Mouse (Mus musculus) right cerebral cortex, adult 18-20 months (tissue): ENCODE results near the gene Xylt1.

Source experiments
- DNase-seq: peaks from one replicate; pipeline ENCODE4 v3.0.0; 2022; ENCODE audit warnings: mixed read lengths

Xylt1 gene

DNA sequence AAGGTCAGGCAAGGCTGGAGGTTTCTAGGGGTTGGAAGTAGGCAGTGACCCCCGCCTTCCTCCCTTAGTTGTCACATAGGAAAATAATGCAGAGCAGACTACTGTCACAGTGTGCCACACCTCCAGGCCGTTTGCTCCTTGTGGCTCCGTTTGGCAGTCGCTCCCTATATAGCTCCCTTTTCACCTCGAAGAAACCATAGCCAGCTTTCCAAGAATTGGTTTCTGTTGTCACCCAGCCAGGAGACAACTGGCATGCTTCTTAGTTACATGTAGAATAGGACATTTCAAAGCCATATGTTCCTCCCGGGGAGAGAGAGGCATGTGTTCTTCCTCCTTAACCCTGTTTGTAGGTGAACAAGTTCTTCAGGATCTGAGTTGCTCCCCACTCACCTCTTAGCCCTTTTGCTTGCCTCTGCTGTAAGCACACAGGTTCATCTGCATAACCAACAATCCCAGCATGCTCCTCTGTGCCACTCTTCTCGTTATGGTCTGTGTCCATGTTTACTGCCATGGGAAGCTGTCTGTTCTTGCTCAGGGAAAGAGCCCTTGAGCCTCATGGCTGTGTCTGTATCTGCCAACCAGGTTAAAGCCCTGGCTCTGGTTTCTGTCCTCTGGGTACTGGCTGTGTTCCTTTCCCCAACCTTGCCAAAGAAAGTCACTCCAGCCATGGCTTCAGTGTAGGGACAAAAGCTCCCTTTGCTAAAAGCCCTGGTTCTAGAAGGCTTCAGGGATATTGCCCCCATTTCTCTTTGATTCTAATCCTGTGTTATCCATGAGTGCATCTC lies 143.8 kb downstream of the Xylt1 start:
- peak; percentile 28 for DNase-seq

DNA sequence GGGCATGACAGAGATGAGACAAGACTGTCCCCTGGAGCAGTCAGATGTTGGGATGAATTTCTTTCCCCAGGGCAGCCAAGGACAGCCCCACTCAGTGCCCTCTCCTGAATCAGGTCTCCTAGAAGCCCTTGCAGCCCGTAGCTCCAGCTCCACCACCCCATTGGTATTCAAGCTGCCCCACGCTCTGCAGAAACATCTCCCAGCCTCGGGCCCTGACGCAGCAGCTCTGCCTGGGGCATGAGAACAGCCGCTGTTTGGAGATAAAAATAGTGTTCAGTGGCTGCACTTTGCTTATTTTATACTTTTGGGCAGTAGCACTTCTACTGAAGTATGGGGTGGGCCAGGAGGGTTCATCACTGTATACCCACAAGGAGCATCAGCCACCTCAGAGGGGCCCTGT lies 144.9 kb downstream of the Xylt1 start:
- DNase-seq, result peak; percentile 31

DNA sequence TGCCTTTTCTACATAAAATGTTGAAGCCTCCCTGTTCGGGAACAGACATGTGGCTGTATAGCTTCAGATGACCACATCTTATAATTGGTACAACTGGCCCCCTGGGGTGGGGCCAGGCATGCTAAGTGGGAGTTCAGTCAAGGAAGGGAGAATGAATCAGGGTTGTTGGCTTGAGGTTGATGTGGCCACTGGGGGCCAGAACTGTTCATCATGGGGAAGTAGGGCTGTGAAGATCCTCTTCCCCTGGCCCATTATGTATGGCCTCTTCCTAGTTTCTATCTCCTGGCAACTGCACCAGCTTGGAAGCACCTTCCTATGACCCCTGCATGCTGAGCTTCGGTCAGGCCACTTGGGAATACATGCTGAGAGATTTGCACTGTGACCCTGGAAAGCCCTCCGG lies 145.8 kb downstream of the Xylt1 start:
- DNase-seq, result no peak

DNA sequence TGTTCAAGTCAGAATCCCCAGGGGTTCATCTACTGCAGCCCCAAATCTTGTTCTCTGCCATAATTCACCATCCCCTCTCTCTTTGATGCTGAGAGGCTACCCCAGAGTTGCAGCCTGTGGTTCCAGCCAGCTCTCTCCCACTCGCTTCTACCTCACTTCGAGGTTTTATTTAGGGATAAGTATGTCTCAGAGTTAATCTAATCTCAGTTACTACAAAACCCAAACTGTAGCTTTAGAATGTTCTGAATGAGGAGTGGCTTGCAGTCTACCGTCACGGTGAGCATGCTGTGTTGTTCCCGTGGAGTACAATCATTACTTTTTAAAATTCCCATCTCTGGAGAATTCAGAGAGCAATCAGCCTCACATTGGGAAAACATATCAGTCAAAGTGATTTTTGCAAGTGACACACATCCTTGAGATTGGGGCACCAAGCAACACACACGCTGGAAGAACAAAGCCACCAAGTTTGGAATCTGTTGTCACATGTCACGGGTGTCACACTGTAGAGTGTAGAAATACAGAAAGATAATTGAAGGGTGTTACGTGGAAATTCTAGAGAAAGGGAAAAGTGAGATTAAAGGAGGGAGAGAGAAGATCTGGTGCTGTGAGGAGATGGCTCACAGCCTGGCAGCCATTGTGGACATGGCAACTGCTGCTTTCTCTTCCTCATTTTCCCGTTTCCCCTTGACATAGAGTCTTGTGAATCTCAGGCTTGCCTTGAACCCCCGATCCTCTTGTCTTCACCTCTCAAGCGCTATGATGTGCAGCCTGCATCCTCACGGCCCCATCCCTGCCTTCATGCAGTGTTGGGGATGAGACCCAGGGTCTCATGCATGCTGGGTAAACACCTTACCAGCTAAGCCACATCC lies 149.2 kb downstream of the Xylt1 start:
- no peak for DNase-seq

DNA sequence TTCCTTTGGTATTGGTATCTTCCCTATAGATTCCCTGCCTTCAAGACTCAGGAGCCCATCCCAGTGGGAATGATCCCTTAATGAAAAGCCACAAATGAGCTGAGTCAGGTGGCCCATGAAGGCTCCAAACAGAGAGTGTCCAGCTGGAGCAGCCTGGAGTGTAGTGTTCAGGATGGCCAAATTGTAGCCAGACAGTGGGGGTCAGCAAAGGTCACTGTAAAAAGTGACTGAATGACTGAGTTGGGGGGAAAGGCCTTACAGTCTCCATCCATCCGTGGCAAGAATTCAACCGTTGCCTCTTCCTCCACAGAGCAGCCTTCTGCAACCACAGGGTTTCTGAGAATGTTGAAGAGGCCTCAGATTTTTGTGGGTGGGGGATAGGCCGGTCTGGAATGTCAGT lies 151.9 kb downstream of the Xylt1 start:
- no peak for DNase-seq

DNA sequence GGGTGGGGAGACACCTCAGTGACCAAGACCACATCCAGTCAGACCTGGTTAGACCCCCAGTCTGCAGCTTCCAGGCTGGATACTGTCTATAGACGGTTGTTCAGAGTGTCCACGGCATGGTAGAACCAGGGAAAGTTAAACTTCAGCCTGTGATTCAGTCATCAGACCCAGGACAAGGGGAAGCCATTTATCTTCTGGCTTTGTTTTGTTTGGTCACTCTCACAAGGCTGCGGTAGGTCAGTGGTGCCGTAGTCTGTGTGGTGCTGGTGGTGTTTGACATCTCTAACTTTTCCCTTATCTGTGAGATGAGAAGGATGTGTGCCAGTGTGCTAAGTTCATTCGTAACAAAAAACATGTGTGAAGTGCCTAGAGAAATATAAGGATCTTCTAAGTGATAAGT lies 152.4 kb downstream of the Xylt1 start:
- DNase-seq, result no peak

DNA sequence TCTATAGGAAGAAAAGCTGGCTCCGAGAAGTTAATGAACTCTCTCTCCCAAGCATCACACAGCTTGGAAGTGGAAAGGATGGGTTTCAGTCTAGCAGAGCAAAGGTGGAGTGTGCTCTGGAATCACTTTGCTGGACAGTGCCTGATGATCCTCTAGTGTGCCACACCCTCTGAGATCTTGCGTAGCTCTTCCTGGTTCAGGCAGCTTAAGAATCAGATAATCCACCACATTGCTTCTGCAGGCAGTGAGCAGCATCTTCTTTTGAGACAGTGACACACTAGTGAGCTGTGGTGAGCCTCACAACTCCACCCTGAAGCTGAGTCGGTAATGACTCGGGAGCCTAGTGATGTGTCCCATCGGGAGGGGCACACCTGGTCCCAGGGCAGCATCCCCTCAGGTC lies 159.2 kb downstream of the Xylt1 start:
- no peak for DNase-seq

DNA sequence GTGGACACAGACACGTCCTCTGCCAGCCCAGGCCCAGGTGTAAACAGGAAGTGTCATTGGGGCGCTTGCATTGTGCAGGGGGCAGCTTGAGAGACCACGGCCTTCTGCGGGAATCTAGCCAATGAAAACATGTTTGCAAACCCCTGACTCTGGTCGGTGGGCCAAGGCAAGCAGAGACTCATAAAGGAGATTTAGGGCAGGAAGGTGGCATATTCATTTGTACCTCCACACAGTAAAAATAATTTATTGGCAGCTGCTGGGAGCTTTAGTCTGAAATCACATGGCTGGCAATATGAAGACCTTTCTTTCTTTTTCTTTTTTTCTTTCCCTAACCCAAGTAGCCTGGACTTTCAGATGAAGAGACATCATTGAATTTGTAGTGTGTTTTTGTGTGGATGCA lies 159.6 kb downstream of the Xylt1 start:
- DNase-seq, result no peak

DNA sequence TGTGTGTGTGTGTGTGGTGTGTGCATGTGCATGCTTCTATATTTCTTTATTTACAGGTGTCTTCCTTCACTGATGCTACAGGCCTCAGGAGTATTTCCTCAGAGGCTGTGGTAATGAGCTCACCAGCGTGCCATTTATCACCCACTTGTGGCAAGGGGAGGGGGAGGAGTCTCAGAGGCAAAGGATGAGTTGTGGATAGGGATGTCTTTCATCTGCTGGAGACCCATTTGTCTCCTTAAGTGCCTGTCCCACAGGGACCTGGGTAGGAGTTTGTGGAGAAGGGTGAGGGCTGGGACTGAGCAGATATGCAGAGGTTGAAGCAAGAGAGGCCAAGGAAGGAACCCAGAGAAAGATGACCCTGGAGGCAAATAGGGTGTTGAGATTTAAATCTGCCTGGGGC lies 160.3 kb downstream of the Xylt1 start:
- no peak for DNase-seq

DNA sequence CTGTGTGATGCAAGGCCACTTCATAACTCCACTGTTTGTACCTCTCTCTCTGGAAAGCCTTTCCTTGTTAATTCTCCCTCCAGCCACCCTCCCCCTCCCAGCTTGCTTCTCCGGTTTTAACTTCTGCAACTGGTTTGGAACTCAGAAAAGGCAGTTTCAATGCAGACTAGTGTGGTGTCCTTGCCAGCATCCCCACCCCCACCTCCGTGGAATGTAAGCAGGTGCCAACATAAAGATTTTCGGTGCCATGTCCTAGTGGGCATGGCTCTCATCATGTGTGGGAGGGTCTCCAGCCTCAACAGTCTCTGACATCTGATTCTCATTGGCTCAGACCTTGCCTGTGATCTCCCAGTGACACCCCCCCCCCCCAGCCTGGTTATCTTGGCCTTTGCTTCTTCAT lies 160.9 kb downstream of the Xylt1 start:
- DNase-seq, result no peak

DNA sequence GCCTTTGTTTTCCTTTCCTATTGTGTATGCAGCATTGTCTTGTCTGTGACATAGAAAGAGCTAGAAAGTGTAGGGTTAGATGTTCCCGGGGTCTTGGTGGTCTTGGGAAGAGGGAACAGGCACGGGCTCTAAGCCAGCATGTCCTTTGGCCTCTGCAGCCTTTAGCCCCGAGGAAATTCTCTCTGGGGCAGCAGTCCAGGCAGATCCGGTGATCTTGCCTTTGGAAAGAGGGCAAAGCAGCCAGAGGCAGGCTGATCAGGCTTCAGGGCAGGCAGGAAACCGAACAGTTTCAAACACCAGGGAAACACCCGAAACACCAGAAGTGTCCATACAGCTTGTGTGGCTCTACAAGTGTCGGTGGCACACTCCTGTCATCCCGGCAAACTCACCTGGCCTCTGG lies 162.3 kb downstream of the Xylt1 start:
- no peak for DNase-seq

DNA sequence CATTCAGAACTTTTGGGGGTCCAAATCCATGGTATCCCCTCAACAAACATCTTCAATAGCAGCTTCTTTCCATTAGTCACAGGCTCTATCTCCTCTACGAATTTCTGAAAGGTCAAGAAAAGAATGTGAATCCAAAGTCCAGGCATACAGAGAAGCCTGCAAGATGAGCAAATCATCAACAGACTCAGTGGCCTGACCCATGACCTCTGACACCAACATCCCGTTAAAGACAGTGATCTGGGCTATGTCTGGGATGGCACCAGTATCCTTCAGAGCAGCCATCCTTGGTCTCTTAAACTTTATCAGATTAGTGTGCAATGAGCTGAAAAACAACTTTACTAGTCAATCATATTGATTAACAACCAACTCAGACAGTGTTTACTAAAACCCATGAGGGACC lies 163.3 kb downstream of the Xylt1 start:
- no peak for DNase-seq

DNA sequence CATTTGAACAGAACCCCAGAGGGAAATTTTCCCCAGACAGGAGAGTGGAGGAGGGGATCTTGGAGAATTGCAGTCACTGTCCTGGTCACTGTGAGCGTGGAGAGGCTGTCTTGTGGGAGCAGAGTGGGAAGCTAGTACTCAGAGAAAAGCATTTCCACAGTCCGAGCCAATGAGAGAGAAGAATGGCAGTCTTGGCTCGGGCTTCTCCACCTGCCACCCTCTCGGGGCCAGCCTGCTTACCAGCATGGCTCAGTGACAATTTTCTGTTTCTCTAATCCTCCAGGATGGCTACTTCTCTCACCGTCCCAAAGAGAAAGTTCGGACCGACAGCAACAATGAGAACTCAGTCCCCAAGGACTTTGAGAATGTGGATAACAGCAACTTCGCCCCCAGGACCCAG lies 167.5 kb downstream of the Xylt1 start:
- DNase-seq, result no peak

DNA sequence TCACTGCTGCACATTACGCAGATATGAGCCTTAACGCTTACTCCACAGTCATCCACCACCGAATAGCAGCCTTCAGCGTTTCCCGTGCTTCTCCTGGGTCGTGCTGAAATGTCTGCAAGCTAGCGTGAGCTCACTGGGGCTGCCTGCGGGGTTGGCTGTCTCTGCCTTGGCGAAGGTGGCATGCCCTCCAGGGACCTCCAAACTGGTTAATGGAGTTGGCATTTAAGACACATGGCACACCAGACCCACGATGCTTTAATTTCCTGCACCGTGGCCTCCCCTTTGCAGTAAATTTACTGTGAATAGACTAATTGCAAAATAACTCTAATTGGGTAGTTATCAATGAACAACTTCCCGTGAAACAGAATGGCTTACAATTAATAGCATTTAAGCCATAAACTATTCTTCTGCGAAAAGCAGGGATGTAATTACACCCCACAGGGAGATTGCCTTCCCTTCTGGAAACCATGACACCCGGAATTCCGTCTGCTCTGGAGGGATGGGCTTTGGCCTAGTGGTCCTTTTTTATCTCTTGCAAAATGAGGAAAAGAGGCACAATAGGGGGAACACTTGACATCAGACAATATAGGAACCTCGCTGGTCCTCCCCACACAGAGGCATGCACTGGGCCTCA lies 170.3 kb downstream of the Xylt1 start:
- no peak for DNase-seq

DNA sequence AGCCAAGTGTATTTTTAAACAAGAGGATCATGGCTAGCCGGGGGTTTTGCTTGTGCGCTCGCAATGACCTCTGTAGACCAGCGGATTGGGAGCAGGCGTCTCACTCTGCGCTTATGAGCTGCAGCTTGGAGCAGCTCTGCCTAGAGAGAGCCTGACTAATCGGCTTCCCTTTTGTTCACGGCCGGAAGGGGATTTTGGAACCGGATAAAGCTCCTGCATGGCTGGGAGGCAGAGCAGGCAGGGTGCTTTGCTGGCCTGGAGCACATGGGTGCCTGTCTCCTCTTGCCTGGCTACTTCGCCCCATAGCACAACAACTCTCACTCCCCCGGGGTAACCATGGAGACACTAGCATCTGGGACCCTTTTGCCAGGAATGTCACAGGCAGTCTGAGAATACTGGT lies 172.4 kb downstream of the Xylt1 start:
- no peak for DNase-seq

DNA sequence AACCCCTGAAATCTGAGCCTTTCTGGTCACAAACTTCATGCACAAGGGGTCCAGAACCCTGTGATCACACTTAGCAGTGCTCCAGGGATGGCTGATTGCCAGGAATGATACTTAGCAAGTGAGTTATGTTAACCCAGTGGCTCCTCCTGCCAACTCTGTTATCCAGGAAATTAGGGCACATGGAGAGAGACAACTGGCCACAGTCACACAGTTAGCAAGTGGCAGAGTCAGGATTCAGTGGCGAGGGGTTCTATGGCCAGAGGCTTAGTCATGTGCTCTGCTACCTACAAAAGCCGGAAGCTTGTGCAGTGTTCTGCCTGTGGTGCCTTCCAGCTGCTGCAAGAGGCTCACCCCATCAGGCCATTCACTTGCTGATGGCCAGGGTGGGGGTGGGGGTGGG lies 175.0 kb downstream of the Xylt1 start:
- no peak for DNase-seq

DNA sequence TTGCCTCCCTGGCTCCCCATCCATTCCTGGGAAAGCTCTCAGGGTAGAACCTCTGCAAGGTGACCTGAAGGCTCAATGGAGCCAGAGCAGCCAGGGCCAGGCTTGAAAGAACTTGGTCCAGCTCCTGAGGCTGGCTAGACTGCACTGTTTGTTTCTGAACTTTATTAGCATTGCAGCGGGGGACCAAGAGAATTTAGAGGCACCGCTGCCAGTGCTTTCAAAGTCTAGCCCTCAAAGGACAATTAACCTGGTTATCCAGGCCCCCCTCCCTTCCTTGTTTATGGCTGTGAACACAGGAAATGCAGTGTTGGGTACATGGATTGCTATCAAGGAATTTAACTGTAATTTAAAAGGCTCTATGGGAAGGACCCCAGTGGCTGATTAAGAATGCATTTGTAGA lies 177.4 kb downstream of the Xylt1 start:
- DNase-seq, result no peak

DNA sequence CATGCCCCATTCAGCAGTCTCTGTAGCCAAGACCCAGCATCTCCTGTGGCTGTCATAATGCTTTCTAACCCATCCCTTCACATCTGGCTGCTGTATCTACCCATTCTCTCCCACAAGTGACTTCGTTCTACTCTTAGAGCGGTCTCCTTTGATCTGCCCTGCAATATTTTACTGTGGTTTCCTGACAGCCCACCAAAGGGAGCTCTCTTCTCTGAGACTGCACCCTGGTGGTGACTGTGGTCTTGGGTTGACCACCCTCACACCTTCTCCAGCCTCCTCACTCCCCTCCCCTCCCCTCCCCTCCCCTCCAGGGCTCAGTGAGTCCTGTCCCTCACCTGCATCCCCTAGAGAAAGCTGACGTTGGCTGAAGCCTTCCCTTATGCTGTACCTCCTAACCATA lies 178.3 kb downstream of the Xylt1 start:
- no peak for DNase-seq

DNA sequence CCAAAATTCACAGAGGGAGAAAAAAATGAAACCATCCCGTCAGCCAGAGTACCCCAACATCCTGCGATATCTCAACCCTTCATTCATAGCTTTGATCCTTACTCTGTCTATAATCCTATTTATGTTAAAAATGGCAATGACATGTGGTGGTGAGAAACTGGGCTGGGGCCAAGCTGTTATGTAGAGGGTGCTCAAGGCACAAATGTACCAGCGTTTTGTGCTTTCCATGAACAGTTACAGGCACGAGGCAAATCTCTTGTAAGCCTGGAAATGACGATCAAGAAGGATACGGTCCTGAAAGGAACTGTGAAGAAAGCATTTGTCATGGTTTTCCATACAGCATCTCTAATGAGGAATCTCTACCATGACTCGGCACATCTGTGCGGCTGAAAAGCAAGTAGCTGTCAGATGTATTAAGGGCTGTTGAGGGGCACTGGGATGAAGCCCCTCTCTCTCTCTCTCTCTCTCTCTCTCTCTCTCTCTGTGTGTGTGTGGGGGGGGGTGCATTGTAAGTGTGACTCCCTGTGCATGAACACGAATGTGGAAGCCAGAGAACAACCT lies 183.2 kb downstream of the Xylt1 start:
- DNase-seq, result no peak

DNA sequence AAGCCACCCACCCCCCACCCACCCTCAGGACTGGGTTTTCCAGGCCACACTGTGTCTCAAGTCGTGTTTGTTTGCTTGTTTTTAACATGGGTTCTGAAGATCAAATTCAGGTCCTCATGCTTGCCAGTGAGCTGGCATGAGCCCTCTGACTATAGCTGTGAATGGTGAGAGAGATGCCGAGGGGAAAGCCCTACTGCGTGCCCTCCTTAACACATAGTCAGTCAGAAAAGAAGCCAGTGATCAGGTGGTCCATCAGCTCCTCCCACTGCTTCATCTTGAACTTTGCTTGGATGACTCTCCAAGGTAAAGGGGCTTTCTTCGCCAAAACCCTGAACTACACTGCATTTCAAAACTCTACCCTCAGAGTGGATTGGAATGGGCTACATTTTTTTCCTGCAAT lies 183.8 kb downstream of the Xylt1 start:
- no peak for DNase-seq

DNA sequence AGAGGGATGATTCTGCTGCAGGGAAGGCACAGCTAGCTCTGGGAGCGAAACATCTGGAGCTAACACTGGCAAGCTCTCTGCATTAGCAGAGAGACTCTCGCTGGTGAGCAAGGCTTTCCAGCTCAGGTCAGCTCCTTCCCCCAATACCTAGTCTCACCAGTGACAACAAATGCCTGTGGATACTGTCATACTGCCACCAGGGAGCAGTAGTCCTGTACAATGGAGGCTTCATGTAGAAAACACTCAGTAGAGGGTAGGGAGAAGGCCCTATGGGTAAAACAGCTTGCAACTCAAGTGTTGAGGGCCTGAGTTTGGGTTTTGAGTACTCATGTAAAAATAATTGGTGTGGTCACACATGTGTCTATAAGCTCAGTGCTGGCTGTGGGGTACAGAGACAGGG lies 185.3 kb downstream of the Xylt1 start:
- no peak for DNase-seq

DNA sequence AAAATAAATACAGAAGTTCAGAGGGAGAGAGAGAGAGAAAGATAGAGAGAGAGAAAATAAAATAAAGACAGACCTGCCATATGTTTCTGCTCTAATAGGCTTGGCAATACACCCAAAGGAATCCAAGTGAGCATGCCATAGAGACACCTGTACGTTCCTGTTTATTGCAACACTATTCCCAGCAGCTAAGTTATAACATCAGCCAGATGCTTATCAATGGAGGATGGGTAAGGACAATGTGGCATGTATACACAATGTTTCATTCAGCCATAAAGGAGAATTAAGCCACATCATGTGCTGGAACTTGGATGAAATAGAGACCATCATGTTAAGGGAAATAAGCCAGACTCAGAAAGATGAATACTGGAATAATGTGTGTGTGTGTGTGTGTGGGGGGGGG lies 186.1 kb downstream of the Xylt1 start:
- no peak for DNase-seq

DNA sequence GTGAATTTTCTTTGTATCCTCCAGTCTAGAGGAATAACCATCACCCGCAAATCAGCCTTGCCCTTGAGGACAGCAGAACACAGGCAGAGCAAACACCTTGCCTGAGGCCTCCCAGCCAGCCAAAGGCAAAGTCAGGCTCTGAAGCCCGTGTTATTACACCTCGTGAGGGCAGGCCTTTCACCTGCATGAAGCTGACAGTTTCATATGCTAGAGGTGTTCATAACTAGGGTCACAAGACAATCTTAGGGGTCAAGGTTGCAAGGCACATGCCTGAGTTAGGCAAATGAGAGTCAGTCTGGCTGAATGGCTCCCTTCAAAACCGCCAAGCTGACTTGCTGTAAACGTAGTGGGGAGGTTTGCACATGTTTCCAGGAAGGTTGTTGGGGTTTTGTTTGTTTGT lies 186.5 kb downstream of the Xylt1 start:
- DNase-seq, result no peak
